Mouse (Mus musculus) urinary bladder, postnatal 25 days (tissue): ENCODE measurements at regions not wholly inside any gene's neighbourhood (a gene's known extent, or its start where the extent isn't known, plus 50 kb on each side); places are given as distances from the start of the nearest gene placed in this dataset.

Experiments used
- DNase-seq: peaks from one replicate; pipeline ENCODE4 v3.0.0; 2022; ENCODE audit warnings: low spot score

DNA sequence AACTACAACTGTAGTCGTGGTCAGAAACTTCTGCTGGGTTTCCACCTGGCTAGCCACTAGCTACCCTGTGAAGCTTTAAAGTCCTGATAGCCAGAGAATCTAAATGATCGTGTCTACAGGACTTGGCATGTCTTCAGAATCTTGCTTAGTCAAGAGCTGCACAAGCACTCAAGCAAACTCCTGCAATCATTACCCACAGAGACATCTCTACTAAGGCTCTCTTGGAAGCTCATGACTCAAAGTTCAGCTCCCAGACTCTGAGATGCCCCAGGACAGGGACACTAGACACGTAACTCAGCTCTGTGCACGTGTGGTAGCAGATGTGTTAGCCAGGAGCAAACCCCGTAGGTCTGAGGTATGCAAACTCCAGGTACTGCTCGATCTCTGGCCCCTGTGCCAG lies 242.2 kb downstream of the Rybp start:
- no peak for DNase-seq

- no peak for DNase-seq
Observed at GRCm38 (mm10) chr6:100041161-100041560, 246.1 kb downstream of the Rybp start.

DNA sequence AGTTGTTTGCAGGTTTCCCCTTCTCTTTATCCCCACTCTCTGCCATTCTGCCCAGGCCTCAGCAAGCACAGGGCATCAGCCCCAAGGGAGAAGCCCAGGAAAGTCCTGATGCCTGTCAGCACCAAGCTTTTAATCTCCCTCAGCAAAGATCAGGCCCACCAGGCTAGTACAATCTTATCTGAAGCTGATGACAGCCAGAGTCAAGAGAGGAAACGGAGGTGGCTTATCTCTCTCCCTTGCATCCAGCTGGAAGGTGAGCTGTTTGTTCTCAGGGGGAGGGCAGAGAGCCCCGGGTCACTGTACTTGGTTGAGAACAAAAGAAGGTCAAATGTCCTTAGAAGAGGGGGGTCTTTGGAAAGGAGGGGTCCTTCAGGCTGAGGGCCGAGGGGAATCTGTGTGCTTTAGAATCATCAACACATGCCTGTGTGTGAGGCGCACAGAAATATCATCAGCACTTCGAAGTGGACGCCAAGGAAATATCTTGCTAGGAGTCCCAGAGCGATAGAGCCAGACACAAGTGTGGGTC lies 246.8 kb downstream of the Rybp start:
- no peak for DNase-seq

DNA sequence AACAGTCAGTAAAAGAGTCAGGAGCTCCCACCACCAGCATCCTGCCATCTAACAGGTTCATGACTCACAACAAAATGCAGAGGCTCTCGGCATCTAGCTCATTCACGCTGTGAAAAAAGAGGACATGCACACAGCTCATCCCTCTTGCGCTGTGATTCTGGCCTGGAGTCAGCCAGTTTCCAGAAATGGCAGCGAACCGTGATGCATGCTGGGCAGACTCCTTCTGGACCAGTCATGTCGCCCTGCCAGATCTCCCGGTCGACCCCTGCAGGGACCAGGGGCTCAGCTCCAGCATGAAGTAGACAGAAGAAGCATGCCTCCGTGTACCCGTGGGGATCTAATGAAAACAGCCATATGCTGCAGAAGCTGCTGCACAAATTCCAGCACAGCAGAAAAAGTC lies 254.6 kb downstream of the Rybp start:
- no peak for DNase-seq

DNA sequence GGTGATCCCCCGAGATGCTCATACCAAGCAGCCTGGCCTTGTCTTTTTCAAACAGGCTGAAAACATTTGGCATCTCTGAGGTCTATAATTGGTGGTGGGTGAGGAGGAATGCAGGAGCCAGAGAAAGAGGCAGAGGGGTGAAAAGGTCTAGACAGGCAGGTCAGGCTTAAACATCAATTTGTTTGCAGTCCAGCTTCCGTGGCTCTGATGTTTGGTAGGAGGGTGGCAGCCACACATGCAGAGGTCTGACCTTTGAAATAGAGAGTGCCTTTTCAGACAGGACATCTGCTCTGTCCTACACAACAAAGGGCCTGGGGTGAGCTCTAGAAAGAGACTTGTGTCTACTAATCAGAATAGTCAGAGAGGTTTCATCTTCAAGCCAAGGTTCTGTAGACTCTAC lies 256.8 kb downstream of the Rybp start:
- no peak for DNase-seq

DNA sequence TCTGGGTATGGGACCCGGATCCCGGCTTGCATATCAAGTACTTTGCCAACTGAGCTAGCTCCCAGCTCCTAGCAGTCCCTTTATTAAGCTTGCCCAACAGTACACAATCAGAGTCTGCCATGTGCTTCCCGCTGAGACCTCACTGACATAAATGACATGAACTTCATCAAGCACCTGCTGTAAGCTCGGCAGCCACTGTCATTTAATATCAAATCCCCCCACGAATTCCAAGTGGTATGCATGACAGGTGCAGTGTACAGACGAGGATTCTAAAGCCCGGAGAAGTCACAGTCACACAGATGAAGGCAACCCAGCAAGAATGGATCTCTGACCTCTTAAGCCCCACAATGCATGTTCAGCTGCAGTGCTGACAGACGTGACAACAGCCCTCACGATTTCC lies 257.3 kb downstream of the Rybp start:
- no peak for DNase-seq

DNA sequence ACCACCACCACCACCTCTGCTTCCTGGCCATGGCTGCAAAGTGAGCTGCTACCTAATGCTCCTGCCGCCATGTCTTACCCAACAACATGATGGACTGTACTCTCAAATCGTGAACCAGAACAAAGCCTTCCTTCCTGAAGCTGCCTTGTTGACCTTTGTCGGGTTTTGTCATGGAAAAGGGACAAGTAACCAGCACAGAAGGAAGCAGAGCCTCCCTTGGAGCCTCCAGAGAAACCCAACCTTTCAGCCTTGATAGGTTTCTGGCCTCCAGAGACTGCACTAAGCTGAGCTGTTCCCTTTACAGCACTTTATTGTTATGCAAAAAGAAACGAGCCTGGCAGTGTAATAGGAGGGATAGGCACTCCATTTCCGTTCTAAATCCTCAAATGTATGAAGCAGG lies 259.8 kb downstream of the Rybp start:
- DNase-seq = no peak

DNA sequence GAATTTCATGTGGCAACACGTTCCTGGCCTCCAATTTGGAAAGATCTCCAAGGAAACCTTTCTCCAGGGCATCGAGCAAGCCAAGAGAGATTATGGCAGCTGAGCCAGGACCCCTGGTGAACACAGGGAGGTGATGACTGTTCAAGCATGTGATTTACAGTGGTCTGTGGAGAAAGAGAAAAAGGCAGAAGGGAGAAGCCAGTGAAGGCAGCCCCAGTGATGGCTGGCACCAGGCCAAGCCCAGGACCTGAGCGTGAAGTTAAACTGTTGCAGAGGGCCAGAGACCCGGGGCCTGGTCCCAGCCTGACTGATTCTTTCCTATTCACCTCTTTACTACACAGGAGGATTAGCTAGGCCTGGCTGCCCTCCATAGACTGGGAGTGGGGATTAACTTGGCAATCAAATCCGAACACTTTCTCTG lies 261.7 kb downstream of the Rybp start:
- no peak for DNase-seq

DNA sequence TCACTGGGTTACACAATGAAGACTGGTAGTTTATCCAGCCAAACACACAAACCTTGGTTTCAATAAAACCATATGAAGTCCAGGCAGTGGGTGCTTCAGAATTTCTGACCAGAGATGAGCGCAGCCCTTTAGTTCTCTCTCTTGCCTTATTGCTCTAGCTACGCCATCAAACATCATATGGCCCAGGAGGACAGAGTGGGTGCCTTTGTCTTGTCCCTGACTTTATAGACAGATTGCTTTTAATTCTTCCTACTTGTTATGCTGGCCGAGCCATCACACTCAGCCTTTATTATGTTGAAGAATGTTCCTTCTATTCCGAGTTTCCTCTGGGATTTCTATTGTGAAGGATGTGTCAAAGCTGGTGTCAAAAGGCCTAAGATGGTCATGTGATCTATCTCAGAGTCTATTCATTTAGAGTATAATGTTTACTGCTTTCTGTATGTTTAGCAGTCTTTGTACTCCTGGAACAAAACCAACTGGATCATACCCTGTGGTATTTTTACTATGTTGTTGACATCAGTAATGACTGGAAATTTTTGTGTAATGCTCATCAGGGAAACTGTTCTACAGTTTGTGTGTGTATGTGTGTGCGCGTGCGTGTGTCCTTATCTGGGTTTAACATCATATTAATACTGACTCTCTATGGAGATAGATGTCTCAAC lies 263.7 kb downstream of the Rybp start:
- no peak for DNase-seq

DNA sequence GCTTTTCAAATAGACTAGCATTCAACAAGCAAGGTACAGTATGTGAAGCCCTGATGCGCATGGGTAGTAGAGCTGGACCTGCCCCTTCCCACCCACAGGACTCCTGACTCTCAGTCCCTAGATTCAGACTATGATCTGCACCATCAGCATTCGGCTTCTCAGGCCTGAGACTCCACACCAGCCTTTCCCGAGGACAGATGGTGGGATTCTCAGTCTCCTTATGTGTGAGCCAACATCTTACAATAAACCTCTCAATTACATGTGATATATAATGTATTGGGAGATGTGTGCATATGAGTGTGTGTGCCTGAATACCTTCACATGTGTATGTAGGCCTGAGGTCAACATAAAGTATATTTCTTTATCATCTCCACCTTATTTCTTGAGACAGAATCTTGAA lies 268.3 kb downstream of the Rybp start:
- DNase-seq = no peak

- no peak for DNase-seq
Observed at GRCm38 (mm10) chr6:100013949-100014348, 273.3 kb downstream of the Rybp start.

DNA sequence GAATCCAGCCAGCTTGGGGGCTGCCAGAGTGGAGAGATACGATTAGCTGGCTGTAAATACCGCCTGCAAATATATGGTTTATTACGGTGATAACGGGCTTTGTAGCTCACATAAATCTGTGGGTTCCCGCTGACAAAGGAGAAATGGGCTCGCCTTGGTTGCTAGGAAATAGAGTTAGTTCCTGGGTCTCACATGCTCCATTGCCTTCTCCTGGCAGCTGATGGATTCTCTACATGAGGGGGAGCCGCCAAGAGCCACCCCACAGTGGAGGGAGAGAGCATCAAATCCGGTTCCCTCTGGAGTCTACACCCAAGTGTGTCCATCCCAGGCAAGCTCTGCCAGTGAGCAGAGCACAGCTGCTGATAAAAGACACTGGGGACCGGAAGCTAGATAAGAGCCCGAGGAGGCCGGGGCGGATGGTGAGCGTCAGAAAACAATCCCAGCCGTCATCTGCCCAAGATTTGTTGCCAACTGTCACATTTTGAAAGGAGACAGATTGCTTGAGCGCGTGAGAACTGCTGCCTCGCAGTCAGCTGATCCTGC lies 275.7 kb downstream of the Rybp start:
- DNase-seq = no peak

DNA sequence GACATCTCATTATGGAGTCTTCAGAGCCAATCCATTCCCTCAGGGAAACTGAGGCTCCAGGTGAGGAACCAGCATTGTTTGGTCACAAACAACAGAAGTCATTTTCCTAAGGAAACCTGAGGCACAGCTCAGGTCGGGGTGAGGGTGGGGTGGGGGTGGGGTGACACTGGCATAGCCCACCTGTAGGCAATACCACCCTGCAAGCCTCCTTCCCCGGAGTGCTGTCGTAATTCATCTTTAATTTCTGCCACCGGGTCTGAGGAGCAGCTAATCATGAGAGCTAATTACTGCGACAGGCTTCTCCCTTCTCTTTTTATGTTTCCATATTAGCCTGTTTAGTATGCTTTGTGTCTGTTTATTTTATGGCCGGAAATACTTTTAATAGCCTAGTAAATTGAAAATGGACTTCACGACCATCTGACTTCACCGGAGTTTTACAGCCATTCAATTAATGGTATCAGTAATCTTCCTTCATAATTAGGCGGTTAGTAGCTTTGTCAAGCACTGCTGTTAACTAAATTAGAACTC lies 276.3 kb downstream of the Rybp start:
- DNase-seq = no peak

DNA sequence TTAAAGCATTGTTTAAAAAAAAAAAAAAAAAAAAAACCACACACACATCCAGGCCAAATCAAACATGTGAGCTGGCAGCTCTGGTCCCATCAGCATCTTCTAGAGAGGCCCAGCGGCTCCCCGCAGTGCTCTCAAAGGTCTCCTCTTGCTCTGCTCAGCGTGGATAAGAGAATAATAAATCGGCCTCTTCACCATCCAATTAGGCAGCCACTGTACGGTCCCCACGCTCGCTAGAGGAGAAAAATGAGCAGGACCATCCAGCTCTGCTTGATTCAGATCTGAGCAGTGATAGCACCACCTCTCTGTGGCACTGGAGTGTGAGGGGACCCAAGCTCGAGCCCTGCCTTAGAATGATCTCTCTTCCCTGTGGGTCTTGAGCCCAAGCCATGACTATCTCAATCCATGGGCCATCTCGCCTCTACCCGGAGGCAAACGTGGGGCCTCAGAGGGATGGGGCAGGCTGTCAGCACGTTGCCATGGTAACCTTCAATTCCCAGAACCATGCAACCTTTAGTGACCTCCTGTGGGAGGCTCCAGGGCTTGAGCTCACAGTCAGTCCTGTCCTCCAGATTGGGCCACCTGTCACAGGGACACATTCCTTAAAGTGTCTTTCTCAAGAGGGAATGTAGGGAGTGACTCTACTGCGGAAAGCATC lies 273.6 kb upstream of the Prok2 start:
- DNase-seq = no peak

- no peak for DNase-seq
Observed at GRCm38 (mm10) chr6:99995970-99996956, 270.1 kb upstream of the Prok2 start.

- no peak for DNase-seq
Observed at GRCm38 (mm10) chr6:99994026-99994425, 267.8 kb upstream of the Prok2 start.

- DNase-seq = peak; percentile 88
Observed at GRCm38 (mm10) chr6:99991079-99991478, 264.9 kb upstream of the Prok2 start.

DNA sequence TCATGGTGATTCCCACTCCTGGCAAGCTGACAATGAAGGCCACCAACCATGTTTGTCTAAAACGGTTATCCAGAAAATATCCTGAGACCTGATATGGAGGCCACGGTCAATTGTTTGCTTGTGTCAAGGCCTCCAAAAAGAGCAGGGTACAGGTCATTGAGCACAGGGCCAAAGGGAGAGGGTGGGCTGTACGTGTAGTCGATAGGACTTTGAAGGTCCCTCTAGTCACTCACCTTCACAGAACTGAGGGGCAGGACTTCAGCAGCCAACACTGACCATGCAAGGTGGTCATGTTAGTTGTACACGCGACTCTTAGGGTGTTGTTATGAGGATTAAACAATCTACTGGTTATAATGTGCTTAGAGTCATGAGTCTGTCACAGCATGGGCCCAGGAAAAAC lies 264.4 kb upstream of the Prok2 start:
- DNase-seq = no peak

- DNase-seq = no peak
Observed at GRCm38 (mm10) chr6:99986449-99986848, 260.3 kb upstream of the Prok2 start.

GRCm38 (mm10) chr6:99985322-99985721 lies 259.1 kb upstream of the Prok2 start:
- DNase-seq = no peak

DNA sequence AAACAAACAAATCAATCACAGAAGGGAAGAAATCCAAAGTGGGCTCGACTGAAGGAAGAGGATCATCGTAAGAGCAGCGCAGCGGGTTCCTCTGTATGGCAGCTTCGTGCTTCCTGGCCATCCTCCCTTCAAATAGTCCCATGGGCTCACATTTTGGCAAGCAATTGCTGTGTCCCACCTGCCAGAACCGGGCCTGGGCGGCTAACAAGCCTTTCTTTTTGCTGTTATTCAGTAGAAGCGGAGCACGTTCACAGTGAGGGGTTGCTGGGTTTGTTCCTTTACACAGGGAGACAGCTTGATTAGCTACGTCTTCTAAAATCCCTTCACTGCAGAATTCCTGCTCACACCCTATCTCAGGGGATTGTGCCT lies 258.6 kb upstream of the Prok2 start:
- no peak for DNase-seq
